Mouse (Mus musculus): ENCODE results near the gene Poll.

The Poll gene

GRCm38 (mm10) chr19:45560153-45560890 lies at the start of gene Poll, which contains the start of gene Gm17018:
Gene Poll, minus strand, starts transcription at chr19:45560531.
Gene Gm17018, plus strand, starts transcription at chr19:45560615.
- peak; percentile 84 for DNase-seq (ENCODE audit: low spot score)

GRCm38 (mm10) chr19:45608648-45609339 lies 48.5 kb upstream of the Poll start:
- no peak for DNase-seq (ENCODE audit: low spot score)

- DNase-seq (ENCODE audit: low spot score) = no peak
These were observed 47.1 kb upstream of the Poll start for GRCm38 (mm10) chr19:45607479-45607878.

- no peak for DNase-seq (ENCODE audit: low spot score)
These were observed 46.4 kb upstream of the Poll start for GRCm38 (mm10) chr19:45606701-45607100.

- DNase-seq (ENCODE audit: low spot score) = no peak
These were observed 42.3 kb upstream of the Poll start for GRCm38 (mm10) chr19:45602606-45603005.

GRCm38 (mm10) chr19:45597106-45597505 lies 36.8 kb upstream of the Poll start:
- no peak for DNase-seq (ENCODE audit: low spot score)

- DNase-seq (ENCODE audit: low spot score) = no peak
These were observed 36.1 kb upstream of the Poll start for GRCm38 (mm10) chr19:45596434-45596833.

- DNase-seq (ENCODE audit: low spot score) = no peak
These were observed 35.7 kb upstream of the Poll start for GRCm38 (mm10) chr19:45596019-45596418.

GRCm38 (mm10) chr19:45595481-45595880 lies 35.1 kb upstream of the Poll start:
- no peak for DNase-seq (ENCODE audit: low spot score)

- DNase-seq (ENCODE audit: low spot score) = no peak
These were observed 33.7 kb upstream of the Poll start for GRCm38 (mm10) chr19:45594079-45594478.

- DNase-seq (ENCODE audit: low spot score) = no peak
These were observed 32.6 kb upstream of the Poll start for GRCm38 (mm10) chr19:45592916-45593315.

GRCm38 (mm10) chr19:45591704-45592103 lies 31.4 kb upstream of the Poll start:
- DNase-seq (ENCODE audit: low spot score) = peak; percentile 59

GRCm38 (mm10) chr19:45589761-45590160 lies 29.4 kb upstream of the Poll start:
- no peak for DNase-seq (ENCODE audit: low spot score)

- no peak for DNase-seq (ENCODE audit: low spot score)
These were observed 27.4 kb upstream of the Poll start for GRCm38 (mm10) chr19:45587509-45588292.

- DNase-seq (ENCODE audit: low spot score) = no peak
These were observed 26.5 kb upstream of the Poll start for GRCm38 (mm10) chr19:45586850-45587249.

- peak; percentile 46 for DNase-seq (ENCODE audit: low spot score)
These were observed 24.7 kb upstream of the Poll start for GRCm38 (mm10) chr19:45584856-45585620.

GRCm38 (mm10) chr19:45583136-45583535 lies 22.8 kb upstream of the Poll start:
- DNase-seq (ENCODE audit: low spot score) = no peak

- no peak for DNase-seq (ENCODE audit: low spot score)
These were observed 21.8 kb upstream of the Poll start for GRCm38 (mm10) chr19:45582161-45582560.

- peak; percentile 44 for DNase-seq (ENCODE audit: low spot score)
These were observed 20.9 kb upstream of the Poll start for GRCm38 (mm10) chr19:45581257-45581656.

- peak; percentile 40 for DNase-seq (ENCODE audit: low spot score)
These were observed 19.9 kb upstream of the Poll start for GRCm38 (mm10) chr19:45580235-45580634.

- DNase-seq (ENCODE audit: low spot score) = no peak
These were observed 19.1 kb upstream of the Poll start for GRCm38 (mm10) chr19:45579416-45579815.

GRCm38 (mm10) chr19:45578976-45579375 lies 18.6 kb upstream of the Poll start:
- DNase-seq (ENCODE audit: low spot score) = no peak

Measured in testis, postnatal 14 days (tissue).